Mouse (Mus musculus) small intestine, adult 2 months (tissue): ENCODE measurements at regions not wholly inside any gene's neighbourhood (a gene's known extent, or its start where the extent isn't known, plus 50 kb on each side); places are given as distances from the start of the nearest gene placed in this dataset.
"Not testable (repeated sequence)": the region's sequence is repeated elsewhere in the genome, so short reads cannot be mapped to it uniquely, and the experiment has no call there.

Experiments
- H3K27ac ChIP-seq: fragments of 200-500 bp; 2 replicates; pipeline ENCODE4 v1.5.1; 2012; ENCODE audit warnings: low read depth, low read length, control low read depth, inconsistent platforms; ENCODE audit not compliant: insufficient read depth
- H3K27me3 ChIP-seq: fragments of 200-500 bp; 2 replicates; pipeline ENCODE4 v1.6.1; 2012; ENCODE audit warnings: mild to moderate bottlenecking, moderate library complexity, low read length, inconsistent platforms; ENCODE audit not compliant: control insufficient read depth, insufficient read depth
- H3K36me3 ChIP-seq: fragments of 200-500 bp; 2 replicates; pipeline ENCODE4 v1.6.1; 2012; ENCODE audit warnings: mild to moderate bottlenecking, low read length, control low read depth, inconsistent platforms; ENCODE audit not compliant: control insufficient read depth, insufficient read depth
- H3K4me1 ChIP-seq: fragments of 200-500 bp; 2 replicates; pipeline ENCODE4 v1.6.1; 2012; ENCODE audit warnings: low read length, inconsistent platforms, mixed read lengths; ENCODE audit not compliant: control insufficient read depth, insufficient read depth, insufficient read length
- H3K4me3 ChIP-seq: fragments of 200-500 bp; 2 replicates; pipeline ENCODE4 v1.5.1; 2012; ENCODE audit warnings: low read depth, mild to moderate bottlenecking, control low read depth, inconsistent platforms, low read length, moderate library complexity
- CTCF ChIP-seq: fragments of 200-500 bp; IDR thresholded peaks from 2 replicates; pipeline ENCODE4 v1.5.1; 2012; ENCODE audit warnings: low read depth, mild to moderate bottlenecking, control low read depth, inconsistent platforms, low read length, moderate library complexity, mixed read lengths; ENCODE audit not compliant: insufficient replicate concordance, insufficient read length; ENCODE audit errors: extremely low read depth
- POLR2A ChIP-seq: fragments of 200-500 bp; IDR thresholded peaks from 2 replicates; pipeline ENCODE4 v1.6.1; 2012; ENCODE audit warnings: low read depth, mild to moderate bottlenecking, control low read depth, inconsistent platforms, low read length, moderate library complexity
- WGBS: fragments of 180-500 bp; shearing (Covaris S2); methylation state at CpG from one replicate; pipeline ENCODE4 v1.1.7; 2018; 5-methylcytosine and 5-hydroxymethylcytosine counted together

GRCm38 (mm10) chr3:134330943-134331342, 94.7 kb downstream of the Cxxc4 start:
- no peak overlapping the region for H3K4me3 ChIP-seq
- TF ChIP-seq CTCF (no peak), POLR2A (no peak)

GRCm38 (mm10) chr3:134331499-134332153, 95.3 kb downstream of the Cxxc4 start:
- no peaks in the 10 kb centered on the region for H3K4me1 ChIP-seq
- H3K36me3 ChIP-seq: no peaks in the 10 kb centered on the region
- TF ChIP-seq POLR2A (no peak), CTCF (no peak)
- WGBS: 56% methylated on average over 16 of the region's 16 CpGs
- no peaks in the 10 kb centered on the region for H3K27me3 ChIP-seq
- no peak overlapping the region for H3K27ac ChIP-seq
- H3K4me3 ChIP-seq: no peak overlapping the region

More at GRCm38 (mm10) chr3:134330943-134331342, 94.7 kb downstream of the Cxxc4 start:
- Histone ChIP-seq H3K36me3 (no peaks in the 10 kb centered on the region), H3K4me1 (no peaks in the 10 kb centered on the region), H3K27ac (no peak overlapping the region), H3K27me3 (no peaks in the 10 kb centered on the region)
- WGBS: 56% methylated on average over 11 of the region's 11 CpGs

GRCm38 (mm10) chr3:134339093-134339695, 102.9 kb downstream of the Cxxc4 start:
- not testable (repeated sequence) for H3K27ac ChIP-seq, H3K4me1 ChIP-seq, H3K4me3 ChIP-seq, H3K36me3 ChIP-seq, H3K27me3 ChIP-seq
- WGBS: 87% methylated on average over 3 of the region's 3 CpGs

GRCm38 (mm10) chr3:134365948-134366347, 129.7 kb downstream of the Cxxc4 start:
- TF ChIP-seq POLR2A (no peak), CTCF (no peak)
- 46% methylated on average over 4 of the region's 4 CpGs for WGBS
- H3K27ac ChIP-seq: no peak overlapping the region
- H3K36me3 ChIP-seq: no peaks in the 10 kb centered on the region
- H3K4me3 ChIP-seq: no peak overlapping the region
- no peaks in the 10 kb centered on the region for H3K27me3 ChIP-seq
- H3K4me1 ChIP-seq: no peaks in the 10 kb centered on the region

GRCm38 (mm10) chr3:134366761-134367160, 130.5 kb downstream of the Cxxc4 start:
- WGBS: 60% methylated on average over 3 of the region's 3 CpGs
- TF ChIP-seq POLR2A: no peak
- Histone ChIP-seq H3K27ac (no peak overlapping the region), H3K4me1 (no peaks in the 10 kb centered on the region), H3K4me3 (no peak overlapping the region), H3K36me3 (no peaks in the 10 kb centered on the region), H3K27me3 (no peaks in the 10 kb centered on the region)

- H3K4me1 ChIP-seq: no peaks in the 10 kb centered on the region
- TF ChIP-seq CTCF (no peak), POLR2A (no peak)
- no peak overlapping the region for H3K4me3 ChIP-seq
- no peaks in the 10 kb centered on the region for H3K36me3 ChIP-seq
- H3K27ac ChIP-seq: no peak overlapping the region
- no peaks in the 10 kb centered on the region for H3K27me3 ChIP-seq
Measured at GRCm38 (mm10) chr3:134368591-134368990, 132.3 kb downstream of the Cxxc4 start.

- 69% methylated on average over 4 of the region's 4 CpGs for WGBS
Measured at GRCm38 (mm10) chr3:134369126-134369525, 132.8 kb downstream of the Cxxc4 start.

More at GRCm38 (mm10) chr3:134369126-134369525, 132.8 kb downstream of the Cxxc4 start:
- Histone ChIP-seq H3K4me3 (no peak overlapping the region), H3K27me3 (no peaks in the 10 kb centered on the region), H3K27ac (no peak overlapping the region), H3K36me3 (no peaks in the 10 kb centered on the region), H3K4me1 (no peaks in the 10 kb centered on the region)
- TF ChIP-seq POLR2A: no peak
- TF ChIP-seq CTCF: no peak
